ENCODE assay signal across 10 mouse cellular contexts in the genomic region with DNA sequence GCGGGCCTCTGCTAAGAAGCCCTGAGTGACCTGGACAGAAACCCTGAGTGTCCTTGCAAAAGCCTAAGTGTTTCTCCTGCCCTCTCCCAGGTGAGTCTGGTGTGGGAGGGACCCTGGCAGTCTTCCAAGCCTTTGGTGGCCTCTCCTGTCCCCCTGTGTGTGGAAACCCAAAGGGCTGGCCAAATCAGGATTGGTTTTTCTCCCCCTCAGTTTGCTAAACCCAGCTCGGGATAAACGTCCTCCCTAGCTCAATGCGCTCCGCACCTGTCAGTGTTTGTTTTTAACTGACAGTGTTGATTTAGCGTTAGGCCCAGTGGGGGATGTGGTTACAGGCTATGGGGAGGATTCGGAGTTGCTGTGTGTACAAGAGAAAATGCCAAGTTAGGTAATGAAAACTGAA.
DNase-seq lines count a peak whose midpoint lies in the region; ATAC-seq and TF ChIP-seq lines count a peak whose summit lies in the region.
"Had no signal": no experiment of that assay in that cellular context is flagged by ENCODE, and none has a peak within 500 bp of the region (broad histone marks: within the 10 kb centered on the region; RNA-seq: fewer than 3 reads in every experiment).

No protein-coding gene starts in this region.

- H3K4me3 ChIP-seq in liver, embryonic 16.5 days (ENCODE audit: low read depth, low read length) = no peak overlapping the region
- no peak overlapping the region for H3K4me3 ChIP-seq in small intestine, adult 2 months (ENCODE audit: low read depth, low read length)
- no peak overlapping the region for H3K4me3 ChIP-seq in left cerebral cortex, adult 2 months
- H3K4me3 ChIP-seq: forebrain, embryonic 10.5 days had no signal

- DNase-seq in CD8-positive naive resting alpha-beta T cell, adult 2 months (ENCODE audit: low read depth in 2 of 2, low spot score in 2 of 2) = peak; percentile 16 to 48
- no peak for DNase-seq in frontal cortex, postnatal 25 days (ENCODE audit: low spot score in 2 of 2)
- DNase-seq in left cerebral cortex, adult 2 months (ENCODE audit: extremely low spot score in 1 of 2, low spot score in 2 of 2) = no peak
- DNase-seq: heart, postnatal 10 days; left cerebral cortex, postnatal 4 days had no signal

- 0 out of 2 replicates have a peak overlapping the region, but pooled peaks have one; percentile 12 for H3K4me2 ChIP-seq in liver, embryonic 16.5 days (ENCODE audit: low read depth, low read length)

- no peaks in the 10 kb centered on the region for H3K36me3 ChIP-seq in liver, embryonic 16.5 days (ENCODE audit: control insufficient read depth, insufficient read depth)
- no peaks in the 10 kb centered on the region for H3K36me3 ChIP-seq in small intestine, adult 2 months (ENCODE audit: control insufficient read depth, insufficient read depth, low read length)
- H3K36me3 ChIP-seq: forebrain, embryonic 10.5 days had no signal

- H3K4me1 ChIP-seq in liver, embryonic 16.5 days (ENCODE audit: control insufficient read depth, low read depth, low read length) = no peaks in the 10 kb centered on the region
- H3K4me1 ChIP-seq in small intestine, adult 2 months (ENCODE audit: control insufficient read depth, insufficient read depth, insufficient read length, low read length) = peaks cover 19% of the 10 kb centered on the region; the same call in 1 of the 2 replicates

- H3K27ac ChIP-seq in liver, embryonic 16.5 days (ENCODE audit: low read length) = peak overlapping the region; percentile 76
- peak overlapping the region; percentile 70; the same call in 1 of the 2 replicates for H3K27ac ChIP-seq in small intestine, adult 2 months (ENCODE audit: insufficient read depth, low read depth, low read length)
- no peak overlapping the region for H3K27ac ChIP-seq in left cerebral cortex, adult 2 months
- H3K27ac ChIP-seq: forebrain, embryonic 10.5 days had no signal

- TF ChIP-seq CTCF in small intestine, adult 2 months (IDR thresholded peaks at IDR 0.05; ENCODE audit: extremely low read depth, insufficient read length, insufficient replicate concordance, low read depth, low read length) = no peak
- no peak for TF ChIP-seq CTCF in left cerebral cortex, adult 2 months (IDR thresholded peaks at IDR 0.05)

- no peaks in the 10 kb centered on the region for H3K9me3 ChIP-seq in liver, embryonic 16.5 days (replicated peaks; ENCODE audit: control insufficient read depth, low read length)
- H3K9me3 ChIP-seq: forebrain, embryonic 10.5 days had no signal

- no peak overlapping the region for H3K9ac ChIP-seq in liver, embryonic 16.5 days (ENCODE audit: low read depth, low read length)

- TF ChIP-seq POLR2A in small intestine, adult 2 months (IDR thresholded peaks at IDR 0.05; ENCODE audit: low read depth, low read length) = no peak

- intact Hi-C loops in left cerebral cortex, adult 2 months (cut with DNase I) = loop anchor here (5.0 kb wide), 1 partner anchor 144 kb away; no protein-coding TSS in a partner anchor

- peak; percentile 50 for ATAC-seq in inflammation-experienced regulatory T-cells, adult 6 months
- peak; percentile 85 for ATAC-seq in liver, embryonic 16.5 days (ENCODE audit: low read depth)
- ATAC-seq in granulocyte monocyte progenitor cell, adult 5-6 weeks (replicated peaks; ENCODE audit: poor library complexity, severe bottlenecking) = no peak

- H3K27me3 ChIP-seq in liver, embryonic 16.5 days (ENCODE audit: control insufficient read depth, insufficient read depth, low read depth, low read length) = no peaks in the 10 kb centered on the region
- no peaks in the 10 kb centered on the region for H3K27me3 ChIP-seq in small intestine, adult 2 months (ENCODE audit: control insufficient read depth, insufficient read depth, low read length)

- 41% methylated on average over 7 of the region's 7 CpGs for WGBS in liver, embryonic 16.5 days (ENCODE audit: insufficient replicate concordance)
- WGBS in small intestine, adult 2 months = 9% methylated on average over 7 of the region's 7 CpGs

Comparison
In these comparisons a context has a peak if more than half of its experiments do, and no peak if none do; other contexts are left out.
1. DNase-seq: peak in CD8-positive naive resting alpha-beta T cell, adult 2 months (2 of 2); none in frontal cortex, postnatal 25 days (0 of 2) and left cerebral cortex, adult 2 months (0 of 2).